22 mouse cellular contexts compared by ENCODE assay signal in the genomic region with DNA sequence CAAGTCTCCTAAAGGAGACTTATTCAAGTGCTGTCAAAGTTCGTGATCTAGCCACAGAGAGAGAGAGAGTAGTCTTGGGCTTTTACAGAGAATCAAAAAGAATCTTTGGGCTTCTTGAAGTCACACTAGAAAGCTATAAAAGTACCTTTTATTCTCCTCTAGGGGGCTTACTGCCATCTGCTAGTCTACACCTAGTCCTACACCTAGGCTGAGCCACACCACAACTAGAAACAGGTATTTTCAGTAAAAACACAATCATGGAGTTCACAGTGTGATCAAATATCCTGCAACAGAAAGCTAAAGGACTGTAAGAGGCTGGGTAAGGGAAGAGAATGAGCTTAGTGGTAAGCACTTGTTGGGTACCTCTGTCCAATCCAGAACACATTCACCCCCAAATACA.
"Had no signal": no experiment of that assay in that cellular context is flagged by ENCODE, and none has a peak within 500 bp of the region (broad histone marks: within the 10 kb centered on the region; RNA-seq: fewer than 3 reads in every experiment).

No protein-coding gene starts in this region.

- H3K27me3 ChIP-seq: kidney, embryonic 15.5 days; limb, embryonic 13.5 days; liver, embryonic 13.5 days; midbrain, embryonic 13.5 days; neural tube, embryonic 13.5 days had no signal

- H3K4me3 ChIP-seq: kidney, embryonic 15.5 days; limb, embryonic 10.5 days; limb, embryonic 13.5 days; liver, embryonic 13.5 days; midbrain, embryonic 10.5 days; midbrain, embryonic 13.5 days; myocyte; neural tube, embryonic 13.5 days had no signal

- DNase-seq: kidney, adult 8-10 months; kidney, postnatal 10 days; kidney, postnatal 36 days; layer of hippocampus, adult 9-11 months; liver; liver, embryonic 13.5 days; liver, postnatal 0 days; lung, embryonic 14.5 days; retina, postnatal 1 day; thymus, adult 18-20 months; thymus, postnatal 14 days; thymus, postnatal 4 days had no signal

- H3K4me1 ChIP-seq: limb, embryonic 10.5 days; midbrain, embryonic 10.5 days had no signal

- H3K4me2 ChIP-seq: kidney, embryonic 15.5 days; limb, embryonic 13.5 days; liver, embryonic 13.5 days; lung, embryonic 14.5 days; midbrain, embryonic 13.5 days; neural tube, embryonic 13.5 days had no signal

- ATAC-seq: liver, postnatal 0 days; lung, postnatal 0 days; midbrain, embryonic 13.5 days; midbrain, embryonic 16.5 days had no signal

- H3K9me3 ChIP-seq: kidney, embryonic 15.5 days; limb, embryonic 10.5 days; limb, embryonic 13.5 days; liver, embryonic 13.5 days; midbrain, embryonic 10.5 days; midbrain, embryonic 13.5 days; neural tube, embryonic 13.5 days had no signal

- H3K9ac ChIP-seq: kidney, embryonic 15.5 days; limb, embryonic 13.5 days; liver, embryonic 13.5 days; liver, postnatal 0 days; lung, embryonic 14.5 days; midbrain, embryonic 13.5 days; neural tube, embryonic 13.5 days had no signal

- H3K27ac ChIP-seq: kidney, embryonic 15.5 days; limb, embryonic 10.5 days; limb, embryonic 13.5 days; liver, embryonic 13.5 days; macrophage; midbrain, embryonic 10.5 days; midbrain, embryonic 13.5 days; neural tube, embryonic 13.5 days had no signal
